Mouse (Mus musculus) urinary bladder, postnatal 0 days (tissue): ENCODE results near the gene Ywhag. TPM values are rescaled to one million over a fixed set of nuclear protein-coding genes. Genes with fewer than 3 reads are reported as not detected.

Experiments used
- polyA plus RNA-seq: library from polyadenylated mRNA; unstranded; fragments of >200 nt; fragmentation: Nextera tagmentation; extraction: Ambion mirVana; gene quantifications from 2 replicates; pipeline ENCODE4 v1.2.1, GENCODE M21; 2015

Gene Ywhag
- polyA plus RNA-seq = 126 and 146 TPM in 2 replicates

DNA sequence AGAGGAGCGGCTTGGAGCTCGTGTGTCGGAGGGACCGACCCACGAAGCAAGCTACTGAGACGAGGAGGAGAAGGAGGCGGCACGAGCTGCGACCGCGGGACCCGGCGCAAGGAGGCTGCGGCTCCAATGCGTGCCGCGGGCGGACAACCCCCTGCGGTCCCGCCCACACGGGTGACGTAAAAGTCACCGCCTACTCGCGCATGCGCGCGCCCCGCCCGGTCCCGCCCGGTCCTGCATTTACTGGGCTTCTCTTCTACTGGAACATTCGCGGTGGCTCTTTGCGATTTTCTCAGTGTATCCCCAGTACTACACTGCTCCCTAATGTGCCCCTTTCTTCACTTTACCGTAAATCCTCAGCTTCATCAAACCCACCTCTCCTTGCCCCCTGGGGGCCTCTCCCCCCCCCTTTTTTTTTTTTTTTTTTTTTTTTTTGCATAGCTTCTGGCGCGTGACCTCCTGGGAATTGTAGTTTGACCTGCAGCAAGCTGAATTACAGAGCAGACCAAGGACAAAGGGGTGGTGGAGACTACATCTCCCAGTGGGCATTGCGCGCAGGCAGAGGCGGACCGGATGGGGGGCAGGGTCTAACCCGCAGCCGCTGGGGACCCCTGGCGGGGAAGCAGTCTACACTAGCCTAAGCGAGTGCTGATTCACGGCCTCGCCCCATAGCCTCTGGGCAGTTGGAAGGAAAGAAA lies at the start of gene Ywhag:
Gene Ywhag, minus strand, starts transcription at position 136 of the 695 bp plus-strand sequence.

DNA sequence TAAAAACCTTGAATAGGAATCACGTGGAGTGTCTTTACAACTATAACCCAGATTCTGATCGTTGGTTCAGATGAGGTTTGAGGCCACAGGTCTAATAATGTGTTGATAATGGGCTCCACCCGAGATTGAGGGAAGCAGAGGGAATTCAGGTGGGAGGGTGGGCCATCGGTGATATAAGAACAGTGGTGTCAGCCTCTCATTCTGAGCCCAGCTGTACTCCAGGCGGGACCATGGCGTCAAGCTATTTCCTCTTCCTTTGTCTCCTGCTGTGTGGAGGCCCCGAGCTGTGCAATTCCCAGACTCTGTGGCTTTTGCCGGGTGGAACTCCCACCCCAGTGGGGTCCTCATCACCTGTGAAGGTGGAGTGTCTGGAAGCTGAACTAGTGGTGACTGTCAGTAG lies 45.5 kb upstream of the Ywhag start, which contains the start of gene Zp3:
Gene Zp3, plus strand, starts transcription at position 196 of the 400 bp plus-strand sequence.

DNA sequence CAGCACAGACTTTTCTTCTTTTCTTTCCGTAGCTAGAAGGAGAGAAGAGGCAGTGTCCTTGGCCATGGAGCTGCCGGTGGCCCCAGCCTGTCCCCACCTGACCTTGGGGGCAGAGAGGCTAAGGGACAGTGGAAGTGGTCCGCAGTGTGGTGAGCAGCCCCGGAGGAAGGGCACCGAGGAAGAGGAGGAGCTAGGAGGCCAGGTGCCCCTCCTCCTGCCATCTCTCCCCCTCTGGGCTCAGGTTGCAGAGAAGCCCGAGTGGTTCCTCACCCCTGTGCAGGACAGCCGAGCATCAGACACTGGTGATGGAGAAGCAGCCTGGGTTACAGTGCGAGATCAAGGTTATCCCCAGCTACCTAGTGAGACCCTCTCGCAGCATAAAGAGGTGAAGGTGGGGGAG lies 39.9 kb upstream of the Ywhag start, which contains the start of gene Ssc4d:
Gene Ssc4d, minus strand, starts transcription at position 167 of the 400 bp plus-strand sequence.

DNA sequence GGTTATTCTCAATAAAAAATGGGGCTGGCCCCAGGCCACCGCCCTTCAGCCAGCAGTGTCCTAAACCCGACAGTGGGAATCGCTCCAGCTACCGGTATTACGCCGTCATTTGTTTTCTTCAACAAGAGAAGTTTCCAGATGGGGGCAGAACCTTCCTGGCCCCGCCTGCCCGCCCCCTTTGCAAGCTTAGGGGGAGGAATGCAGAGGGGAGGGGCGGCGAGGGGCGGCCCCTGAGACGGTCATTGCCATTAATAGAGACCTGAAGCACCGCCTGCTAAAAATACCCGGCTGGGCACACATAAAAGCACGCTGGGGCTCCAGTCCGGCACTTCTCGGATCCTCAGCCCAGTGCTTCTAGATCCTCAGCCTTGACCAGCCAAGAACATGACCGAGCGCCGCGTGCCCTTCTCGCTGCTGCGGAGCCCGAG lies 46.7 kb downstream of the Ywhag start, which contains the start of gene Hspb1:
Gene Hspb1, plus strand, starts transcription at position 245 of the 428 bp plus-strand sequence.

Other genes with a start within 250 kb of the Ywhag start
- 47.9 and 51.3 TPM in 2 replicates for gene Tmem120a, start 190.2 kb downstream of the Ywhag start, polyA plus RNA-seq
- 0.33 TPM in 1 of 2 replicates, not detected in the other for gene Styxl1, start 156.2 kb downstream of the Ywhag start, polyA plus RNA-seq
- gene Mdh2, start 156.1 kb downstream of the Ywhag start, polyA plus RNA-seq = 459 and 476 TPM in 2 replicates
- gene Srrm3, start 127.7 kb downstream of the Ywhag start, polyA plus RNA-seq = 0.10 and 0.12 TPM in 2 replicates
- gene Hspb1, start 46.7 kb downstream of the Ywhag start, polyA plus RNA-seq = 1,184 and 1,507 TPM in 2 replicates
- gene Ssc4d, start 39.9 kb upstream of the Ywhag start, polyA plus RNA-seq = 2.0 and 2.9 TPM in 2 replicates
- gene Zp3, start 45.5 kb upstream of the Ywhag start, polyA plus RNA-seq = not detected in 2 replicates
- gene Dtx2, start 60.2 kb upstream of the Ywhag start, polyA plus RNA-seq = 18.1 and 18.9 TPM in 2 replicates
- gene Upk3b, start 103.9 kb upstream of the Ywhag start, polyA plus RNA-seq = 119 and 139 TPM in 2 replicates
- 55.0 and 58.6 TPM in 2 replicates for gene Upk3bl, start 119.9 kb upstream of the Ywhag start, polyA plus RNA-seq
- 5.5 and 6.1 TPM in 2 replicates for gene Rasa4, start 149.3 kb upstream of the Ywhag start, polyA plus RNA-seq
- 135 and 146 TPM in 2 replicates for gene Polr2j, start 182.0 kb upstream of the Ywhag start, polyA plus RNA-seq
- gene Lrwd1, start 201.5 kb upstream of the Ywhag start, polyA plus RNA-seq = 12.4 and 14.1 TPM in 2 replicates
- 6.6 and 7.3 TPM in 2 replicates for gene Alkbh4, start 201.5 kb upstream of the Ywhag start, polyA plus RNA-seq
- gene Orai2, start 236.1 kb upstream of the Ywhag start, polyA plus RNA-seq = 5.9 and 6.2 TPM in 2 replicates